Mouse (Mus musculus) hindbrain, embryonic 10.5 days (tissue): ENCODE data around the gene Trappc4. TPM values are rescaled to one million over a fixed set of nuclear protein-coding genes. Genes with fewer than 3 reads are reported as not detected.
"Not testable (repeated sequence)": the region's sequence is repeated elsewhere in the genome, so short reads cannot be mapped to it uniquely, and the experiment has no call there.

ENCODE experiments used
- DNase-seq: peaks from one replicate; pipeline ENCODE4 v3.0.0-alpha.2; 2017; ENCODE audit warnings: low spot score
- H3K27ac ChIP-seq: fragments of 300-500 bp; sonication (generic); 2 replicates; pipeline ENCODE4 v1.5.1; 2016; ENCODE audit warnings: mild to moderate bottlenecking, moderate library complexity
- H3K27me3 ChIP-seq: fragments of 300-500 bp; sonication (generic); 2 replicates; pipeline ENCODE4 v1.6.1; 2016; ENCODE audit warnings: mild to moderate bottlenecking; ENCODE audit not compliant: poor library complexity, insufficient read depth, severe bottlenecking
- H3K36me3 ChIP-seq: fragments of 300-500 bp; sonication (generic); 2 replicates; pipeline ENCODE4 v1.6.1; 2016; ENCODE audit warnings: mild to moderate bottlenecking, moderate library complexity
- H3K4me1 ChIP-seq: fragments of 300-500 bp; sonication (generic); replicated peaks from 2 replicates; pipeline ENCODE4 v1.6.1; 2016; ENCODE audit warnings: mild to moderate bottlenecking
- H3K4me3 ChIP-seq: fragments of 300-500 bp; sonication (generic); 2 replicates; pipeline ENCODE4 v1.5.1; 2016; ENCODE audit warnings: mild to moderate bottlenecking, moderate library complexity
- H3K9me3 ChIP-seq: fragments of 300-500 bp; sonication (generic); 2 replicates; pipeline ENCODE4 v1.6.1; 2016; ENCODE audit warnings: mild to moderate bottlenecking, moderate library complexity
- WGBS: fragments of 180-500 bp; shearing (Covaris S2); methylation state at CpG from one replicate; pipeline ENCODE4 v1.1.7; 2016; 5-methylcytosine and 5-hydroxymethylcytosine counted together
- polyA plus RNA-seq: library from polyadenylated mRNA; unstranded; fragments of >200 nt; fragmentation: Nextera tagmentation; extraction: Ambion mirVana; gene quantifications from 2 replicates; pipeline ENCODE4 v1.2.1, GENCODE M21; 2016

Trappc4 gene
- polyA plus RNA-seq, 1 experiment from 2014 or later = 282 TPM

- peaks cover 58% of the 10 kb centered on the region for H3K36me3 ChIP-seq
- H3K4me3 ChIP-seq = peak overlapping the region; percentile 18
- no peak overlapping the region for H3K27ac ChIP-seq
- no peaks in the 10 kb centered on the region for H3K9me3 ChIP-seq
- WGBS = 85% methylated on average over 13 of the region's 13 CpGs
- H3K27me3 ChIP-seq = no peaks in the 10 kb centered on the region; the same call in 1 of the 2 replicates
- no peak for DNase-seq
- peaks cover 31% of the 10 kb centered on the region for H3K4me1 ChIP-seq
Measured at GRCm38 (mm10) chr9:44399114-44399794, 8.1 kb downstream of the Trappc4 start.

DNA sequence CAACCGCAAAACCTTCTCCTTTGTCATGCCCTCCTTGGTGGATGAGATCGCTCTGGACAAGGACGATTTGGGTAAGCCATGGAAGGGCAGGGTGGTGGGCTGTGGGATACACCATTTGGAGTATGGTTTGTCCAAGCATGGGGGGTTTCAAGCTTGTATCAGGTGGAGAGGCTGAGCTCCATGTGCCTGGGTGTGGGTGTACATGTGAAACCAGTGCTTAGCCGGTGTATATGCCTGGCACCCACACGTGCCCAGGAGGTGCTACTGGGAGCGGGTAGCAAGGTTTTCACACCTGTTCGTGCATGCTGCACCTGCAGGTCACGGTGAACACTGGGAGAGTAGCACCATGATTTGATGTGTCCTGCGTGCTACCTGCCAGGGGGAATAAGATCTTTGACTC lies 8.8 kb downstream of the Trappc4 start:
- H3K4me3 ChIP-seq = peak overlapping the region; percentile 86; the same call in 1 of the 2 replicates
- DNase-seq = no peak
- peak overlapping the region; percentile 90 for H3K27ac ChIP-seq
- H3K9me3 ChIP-seq = no peaks in the 10 kb centered on the region
- peaks cover 31% of the 10 kb centered on the region for H3K4me1 ChIP-seq
- H3K27me3 ChIP-seq = no peaks in the 10 kb centered on the region; the same call in 1 of the 2 replicates
- peaks cover 51% of the 10 kb centered on the region for H3K36me3 ChIP-seq
- 88% methylated on average over 9 of the region's 9 CpGs for WGBS

DNA sequence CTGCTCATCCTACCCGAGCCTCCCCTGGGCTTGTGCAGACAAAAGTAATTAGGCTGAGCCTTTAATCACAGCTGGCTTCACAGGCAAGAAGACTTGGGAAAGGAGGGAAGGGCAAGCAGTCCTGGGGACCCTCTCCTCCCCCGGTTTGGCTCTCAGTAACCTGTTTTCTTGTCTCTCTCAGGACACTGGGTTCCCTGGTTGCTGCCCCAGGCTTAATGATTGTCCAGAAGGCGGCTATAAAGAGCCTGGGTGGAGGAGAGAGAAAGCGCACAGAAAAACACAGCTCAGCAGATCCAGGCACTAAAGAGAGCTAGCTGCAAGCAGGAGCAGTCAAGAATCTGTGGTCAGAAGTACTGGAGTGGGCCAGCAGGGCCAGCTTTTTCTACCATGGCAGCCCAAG lies 9.3 kb downstream of the Trappc4 start:
- peak overlapping the region; percentile 86 for H3K4me3 ChIP-seq
- DNase-seq = no peak
- 25% methylated on average over 4 of the region's 4 CpGs for WGBS

GRCm38 (mm10) chr9:44396684-44397411 lies 10.6 kb downstream of the Trappc4 start, which contains the start of gene Slc37a4:
Slc37a4 (plus strand) TSS chr9:44396852.
- DNase-seq = peak; percentile 90
- under 1% methylated on average over 43 of the region's 43 CpGs for WGBS
- no peaks in the 10 kb centered on the region; the same call in 1 of the 2 replicates for H3K27me3 ChIP-seq
- peak within 1 kb of the TSS; percentile 90 for H3K27ac ChIP-seq
- H3K4me3 ChIP-seq = peak within 1 kb of the TSS; percentile 86
- H3K9me3 ChIP-seq = no peaks in the 10 kb centered on the region
- H3K36me3 ChIP-seq = peaks cover 47% of the 10 kb centered on the region
- peaks cover 31% of the 10 kb centered on the region for H3K4me1 ChIP-seq

More for the DNA sequence above, 9.3 kb downstream of the Trappc4 start:
- Histone ChIP-seq H3K4me1 (peaks cover 31% of the 10 kb centered on the region), H3K27ac (peak overlapping the region; percentile 90), H3K9me3 (no peaks in the 10 kb centered on the region), H3K27me3 (no peaks in the 10 kb centered on the region; the same call in 1 of the 2 replicates), H3K36me3 (peaks cover 47% of the 10 kb centered on the region)

- no peak overlapping the region for H3K4me3 ChIP-seq
- H3K36me3 ChIP-seq = peaks cover 66% of the 10 kb centered on the region
- DNase-seq = peak; percentile 71
- WGBS = 45% methylated on average over 4 of the region's 4 CpGs
- H3K4me1 ChIP-seq = peaks cover 5% of the 10 kb centered on the region; the same call in 1 of the 2 replicates
- H3K9me3 ChIP-seq = no peaks in the 10 kb centered on the region
- H3K27me3 ChIP-seq = no peaks in the 10 kb centered on the region
- no peak overlapping the region for H3K27ac ChIP-seq
Measured at GRCm38 (mm10) chr9:44391466-44391865, 15.9 kb downstream of the Trappc4 start.

- WGBS = 66% methylated on average over 8 of the region's 8 CpGs
- H3K4me1 ChIP-seq = no peaks in the 10 kb centered on the region
- no peak overlapping the region for H3K27ac ChIP-seq
- H3K4me3 ChIP-seq = no peak overlapping the region
- H3K36me3 ChIP-seq = peaks cover 88% of the 10 kb centered on the region
- DNase-seq = peak; percentile 38
- no peaks in the 10 kb centered on the region for H3K27me3 ChIP-seq
- no peaks in the 10 kb centered on the region for H3K9me3 ChIP-seq
Measured at GRCm38 (mm10) chr9:44389273-44389672, 18.1 kb downstream of the Trappc4 start.

DNA sequence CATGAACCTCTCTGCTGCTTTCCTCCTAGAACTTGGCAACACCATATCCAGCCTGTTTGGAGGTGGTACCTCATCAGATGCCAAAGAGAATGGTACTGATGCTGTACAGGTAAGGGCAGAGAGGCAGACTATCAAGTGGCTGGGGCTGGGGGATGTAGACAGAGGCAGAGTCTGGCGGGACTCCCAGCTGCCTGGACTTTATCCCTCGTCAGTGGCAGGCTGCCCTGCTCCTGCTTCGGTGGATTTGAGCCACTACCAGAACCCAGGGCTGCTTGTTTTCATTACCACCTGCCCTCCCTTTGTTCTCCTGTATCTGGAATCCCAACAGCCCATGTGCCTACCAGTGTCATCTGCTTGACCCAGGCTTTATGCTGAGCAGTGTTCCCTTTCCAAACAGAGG lies 20.2 kb downstream of the Trappc4 start:
- 87% methylated on average over 3 of the region's 3 CpGs for WGBS

DNA sequence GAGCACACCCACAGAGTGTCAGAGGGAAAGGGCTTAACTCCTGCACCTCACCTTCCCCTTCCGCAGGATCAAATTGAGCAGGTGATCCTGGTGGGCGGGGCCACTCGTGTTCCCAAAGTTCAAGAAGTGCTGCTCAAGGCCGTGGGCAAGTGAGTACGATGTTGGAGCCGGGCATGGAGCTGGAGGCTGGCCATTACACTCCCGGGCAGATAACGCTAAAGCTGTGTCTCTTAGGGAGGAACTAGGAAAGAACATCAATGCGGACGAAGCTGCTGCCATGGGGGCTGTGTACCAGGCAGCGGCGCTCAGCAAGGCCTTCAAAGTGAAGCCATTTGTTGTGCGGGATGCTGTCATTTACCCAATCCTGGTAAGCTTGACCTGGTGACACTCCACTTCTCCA lies 22.8 kb downstream of the Trappc4 start:
- 92% methylated on average over 13 of the region's 13 CpGs for WGBS
- no peak overlapping the region for H3K27ac ChIP-seq
- no peaks in the 10 kb centered on the region for H3K9me3 ChIP-seq
- no peak overlapping the region for H3K4me3 ChIP-seq
- peaks cover 93% of the 10 kb centered on the region for H3K36me3 ChIP-seq
- no peaks in the 10 kb centered on the region for H3K27me3 ChIP-seq
- no peak for DNase-seq
- peaks cover 16% of the 10 kb centered on the region for H3K4me1 ChIP-seq

More for the DNA sequence above, 20.2 kb downstream of the Trappc4 start:
- DNase-seq = no peak
- Histone ChIP-seq H3K27ac (no peak overlapping the region), H3K36me3 (peaks cover 99% of the 10 kb centered on the region), H3K27me3 (no peaks in the 10 kb centered on the region), H3K9me3 (no peaks in the 10 kb centered on the region), H3K4me3 (no peak overlapping the region), H3K4me1 (no peaks in the 10 kb centered on the region)

DNA sequence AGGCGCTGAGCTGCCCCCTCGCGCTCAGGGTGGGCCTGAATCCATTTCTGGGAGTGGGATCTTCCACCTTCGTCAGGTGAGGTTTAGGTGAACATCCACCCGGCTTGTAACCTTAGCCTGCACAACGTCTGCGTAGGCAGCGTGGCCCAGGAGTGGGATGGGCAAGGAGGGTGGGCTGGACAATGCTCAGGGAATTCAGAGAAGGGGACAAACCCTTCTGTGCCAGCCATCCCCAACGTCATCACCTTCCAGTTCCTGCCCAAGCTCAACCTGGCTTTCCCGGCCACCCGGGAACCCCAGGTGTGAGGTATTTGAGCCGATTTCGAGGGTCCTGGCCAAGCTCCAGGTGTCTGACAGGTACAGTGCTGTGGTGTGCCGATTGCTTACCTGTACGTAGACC lies 27.5 kb downstream of the Trappc4 start:
- Histone ChIP-seq H3K27ac (peak overlapping the region; percentile 95), H3K4me1 (peaks cover 27% of the 10 kb centered on the region), H3K36me3 (peaks cover 45% of the 10 kb centered on the region), H3K4me3 (peak overlapping the region; percentile 79), H3K9me3 (no peaks in the 10 kb centered on the region), H3K27me3 (no peaks in the 10 kb centered on the region)
- WGBS = 10% methylated on average over 15 of the region's 15 CpGs
- no peak for DNase-seq

- H3K27me3 ChIP-seq = no peaks in the 10 kb centered on the region
- WGBS = under 1% methylated on average over 83 of the region's 83 CpGs
Measured at GRCm38 (mm10) chr9:44379054-44379834, 28.2 kb downstream of the Trappc4 start, which contains the start of gene Hyou1. Hyou1 (plus strand) TSS chr9:44379490.

DNA sequence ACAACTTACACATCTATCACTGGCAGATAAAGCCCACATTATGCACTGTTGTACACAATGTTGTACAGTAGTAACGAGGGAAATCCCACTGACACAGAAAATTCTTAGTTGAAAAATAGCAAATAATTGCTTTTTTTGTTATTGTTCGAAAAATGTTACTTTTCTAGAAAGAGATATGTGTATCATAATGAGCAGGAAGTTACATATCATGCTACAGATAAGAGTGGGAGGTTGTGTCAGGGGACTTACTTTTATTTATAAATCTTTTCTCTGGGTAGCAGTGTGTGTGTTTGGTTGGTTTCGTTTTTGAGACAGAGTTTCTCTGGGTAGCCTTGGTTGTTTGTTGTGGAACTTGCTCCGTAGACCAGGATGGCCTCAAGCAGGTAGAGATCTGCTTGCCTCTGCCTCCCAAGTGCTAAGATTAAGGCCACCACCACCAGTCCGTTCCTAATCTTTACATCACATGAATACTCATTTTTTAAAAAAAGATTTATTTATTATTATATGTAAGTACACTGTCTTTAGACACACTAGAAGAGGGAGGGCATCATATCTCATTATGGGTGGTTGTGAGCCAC lies 29.2 kb downstream of the Trappc4 start:
- H3K36me3 ChIP-seq = peaks cover 29% of the 10 kb centered on the region
- peaks cover 27% of the 10 kb centered on the region for H3K4me1 ChIP-seq
- 90% methylated on average over 5 of the region's 5 CpGs for WGBS
- no peak for DNase-seq
- H3K9me3 ChIP-seq = no peaks in the 10 kb centered on the region
- H3K27ac ChIP-seq = peak overlapping the region; percentile 95
- peak overlapping the region; percentile 79 for H3K4me3 ChIP-seq
- no peaks in the 10 kb centered on the region for H3K27me3 ChIP-seq

More at GRCm38 (mm10) chr9:44379054-44379834, 28.2 kb downstream of the Trappc4 start, which contains the start of gene Hyou1:
- peak within 1 kb of the TSS; percentile 79 for H3K4me3 ChIP-seq
- peaks cover 39% of the 10 kb centered on the region for H3K36me3 ChIP-seq
- peaks cover 27% of the 10 kb centered on the region for H3K4me1 ChIP-seq
- H3K9me3 ChIP-seq = no peaks in the 10 kb centered on the region
- peak within 1 kb of the TSS; percentile 95 for H3K27ac ChIP-seq
- DNase-seq = peak; percentile 100

DNA sequence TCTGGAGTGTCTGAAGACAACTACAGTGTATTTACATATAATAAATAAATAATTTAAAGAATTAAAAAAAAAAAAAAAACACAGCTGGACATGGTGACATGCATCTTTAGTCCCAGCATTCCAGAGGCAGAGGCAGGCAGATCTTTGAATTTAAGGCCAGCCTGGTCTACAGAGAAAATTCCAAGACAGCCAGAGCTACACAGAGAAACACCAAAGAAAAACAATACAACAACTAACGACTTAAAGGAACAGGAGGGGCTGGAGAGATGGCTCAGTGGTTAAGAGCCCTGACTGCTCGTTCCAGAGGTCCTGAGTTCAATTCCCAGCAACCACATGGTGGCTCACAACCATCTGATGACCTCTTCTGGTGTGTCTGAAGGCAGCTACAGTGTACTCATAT lies 30.1 kb downstream of the Trappc4 start:
- peaks cover 27% of the 10 kb centered on the region for H3K4me1 ChIP-seq
- peaks cover 20% of the 10 kb centered on the region for H3K36me3 ChIP-seq
- not testable (repeated sequence) for H3K4me3 ChIP-seq, H3K9me3 ChIP-seq, H3K27me3 ChIP-seq, DNase-seq, H3K27ac ChIP-seq
- WGBS = 93% methylated on average over 2 of the region's 2 CpGs
